Mouse (Mus musculus) hindbrain, embryonic 13.5 days (tissue): ENCODE results near the gene Slc5a9. TPM values are rescaled to one million over a fixed set of nuclear protein-coding genes. Genes with fewer than 3 reads are reported as not detected.

ENCODE experiments used
- ATAC-seq: fragments of 200-750 bp; cut with Nextera tagmentation; 2 replicates; pipeline ENCODE4 v1.8.0; 2017; ENCODE audit warnings: moderate TSS enrichment; ENCODE audit not compliant: low FRiP score
- H3K27ac ChIP-seq: fragments of 300-500 bp; sonication (generic); 2 replicates; pipeline ENCODE4 v1.5.1; 2015; ENCODE audit warnings: inconsistent platforms, mild to moderate bottlenecking, moderate library complexity
- H3K27me3 ChIP-seq: fragments of 300-500 bp; sonication (generic); 2 replicates; pipeline ENCODE4 v1.6.1; 2015; ENCODE audit warnings: mild to moderate bottlenecking, inconsistent platforms
- H3K36me3 ChIP-seq: fragments of 300-500 bp; sonication (generic); 2 replicates; pipeline ENCODE4 v1.6.1; 2015; ENCODE audit warnings: mild to moderate bottlenecking, inconsistent platforms
- H3K4me1 ChIP-seq: fragments of 300-500 bp; sonication (generic); replicated peaks from 2 replicates; pipeline ENCODE4 v1.6.1; 2015; ENCODE audit warnings: inconsistent platforms
- H3K4me2 ChIP-seq: fragments of 300-500 bp; sonication (generic); 2 replicates; pipeline ENCODE4 v1.6.1; 2015; ENCODE audit warnings: inconsistent platforms, mild to moderate bottlenecking, moderate library complexity
- H3K4me3 ChIP-seq: fragments of 300-500 bp; sonication (generic); 2 replicates; pipeline ENCODE4 v1.5.1; 2015; ENCODE audit warnings: mild to moderate bottlenecking, inconsistent platforms
- H3K9ac ChIP-seq: fragments of 300-500 bp; sonication (generic); 2 replicates; pipeline ENCODE4 v1.6.1; 2015; ENCODE audit warnings: mild to moderate bottlenecking, inconsistent platforms
- H3K9me3 ChIP-seq: fragments of 300-500 bp; sonication (generic); 2 replicates; pipeline ENCODE4 v1.6.1; 2016; ENCODE audit warnings: inconsistent platforms
- WGBS: fragments of 180-500 bp; shearing (Covaris S2); methylation state at CpG from one replicate; pipeline ENCODE4 v1.1.7; 2015; 5-methylcytosine and 5-hydroxymethylcytosine counted together
- polyA plus RNA-seq: library from polyadenylated mRNA; unstranded; fragments of >200 nt; fragmentation: Nextera tagmentation; extraction: Ambion mirVana; gene quantifications from 2 replicates; pipeline ENCODE4 v1.2.1, GENCODE M21; 2015

The Slc5a9 gene
- polyA plus RNA-seq, 1 experiment from 2014 or later: not detected

- ATAC-seq: no peak
- H3K27ac ChIP-seq: no peak overlapping the region
- no peaks in the 10 kb centered on the region for H3K27me3 ChIP-seq
- WGBS: 85% methylated on average over 5 of the region's 5 CpGs
- H3K36me3 ChIP-seq: no peaks in the 10 kb centered on the region
- H3K9ac ChIP-seq: no peak overlapping the region
- H3K4me1 ChIP-seq: no peaks in the 10 kb centered on the region
- H3K4me2 ChIP-seq: no peak overlapping the region
- H3K4me3 ChIP-seq: no peak overlapping the region
- H3K9me3 ChIP-seq: no peaks in the 10 kb centered on the region
Observed at GRCm38 (mm10) chr4:111866701-111867100, 36.0 kb downstream of the Slc5a9 start.

DNA sequence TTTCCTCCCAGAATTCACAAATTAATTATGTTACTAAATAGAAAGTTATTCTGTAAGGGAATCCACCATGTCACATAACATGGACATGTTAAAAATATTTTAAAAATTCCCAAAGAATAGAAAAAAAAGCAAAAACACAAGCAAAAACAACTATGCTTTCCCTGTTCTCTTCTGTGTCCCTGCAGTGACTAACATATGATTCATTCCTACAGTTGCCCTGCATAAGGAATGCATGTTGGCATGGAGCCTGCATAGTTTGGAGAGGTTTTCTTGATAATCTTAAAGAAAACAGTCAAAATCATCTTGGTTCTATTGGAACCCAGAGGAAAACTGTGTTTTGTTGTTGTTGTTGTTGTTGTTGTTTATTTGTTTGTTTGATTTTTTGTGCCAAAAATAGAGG, 50.1 kb downstream of the Slc5a9 start:
- H3K4me1 ChIP-seq: no peaks in the 10 kb centered on the region
- ATAC-seq: no peak
- H3K4me2 ChIP-seq: no peak overlapping the region

DNA sequence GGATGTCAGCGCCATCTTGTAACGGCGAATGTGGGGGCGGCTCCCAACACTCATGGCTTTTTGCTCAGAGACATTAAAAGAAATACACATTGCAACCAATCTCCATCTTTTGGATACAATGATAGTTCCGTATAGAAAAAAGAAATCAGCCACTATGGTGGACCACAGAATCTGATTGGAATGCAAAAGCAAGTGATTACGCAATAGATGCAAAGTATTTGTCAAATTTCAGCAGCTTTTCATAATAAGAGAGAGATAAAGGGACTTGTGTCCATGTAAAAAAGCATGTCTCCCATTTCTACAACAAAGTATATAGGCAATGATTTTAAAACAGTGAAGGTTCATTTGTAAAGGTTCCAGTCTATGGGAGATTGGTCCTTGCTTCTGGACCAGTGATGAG, 63.8 kb downstream of the Slc5a9 start:
- H3K36me3 ChIP-seq: no peaks in the 10 kb centered on the region
- H3K27ac ChIP-seq: no peak overlapping the region
- H3K4me3 ChIP-seq: no peak overlapping the region
- H3K4me2 ChIP-seq: no peak overlapping the region
- no peak for ATAC-seq
- no peaks in the 10 kb centered on the region for H3K9me3 ChIP-seq
- no peak overlapping the region for H3K9ac ChIP-seq
- no peaks in the 10 kb centered on the region for H3K27me3 ChIP-seq
- WGBS: 96% methylated on average over 6 of the region's 6 CpGs
- H3K4me1 ChIP-seq: no peaks in the 10 kb centered on the region

More for the DNA sequence above, 50.1 kb downstream of the Slc5a9 start:
- no peak overlapping the region for H3K27ac ChIP-seq
- no peaks in the 10 kb centered on the region for H3K36me3 ChIP-seq
- H3K27me3 ChIP-seq: no peaks in the 10 kb centered on the region
- H3K4me3 ChIP-seq: no peak overlapping the region
- H3K9me3 ChIP-seq: 0 out of 2 replicates have a peak, but pooled peaks cover 3% of the 10 kb centered on the region
- H3K9ac ChIP-seq: no peak overlapping the region

Other genes starting within 250 kb of the Slc5a9 start
- 16.8 and 20.6 TPM in 2 replicates for gene Spata6, start 182.9 kb downstream of the Slc5a9 start, polyA plus RNA-seq
- not detected in 2 replicates for gene Skint8, start 16.5 kb upstream of the Slc5a9 start, polyA plus RNA-seq
- gene Skint7, start 70.0 kb upstream of the Slc5a9 start, polyA plus RNA-seq: not detected in 2 replicates
- not detected in 2 replicates for gene Skint1, start 103.4 kb upstream of the Slc5a9 start, polyA plus RNA-seq
- gene Skint4, start 169.1 kb upstream of the Slc5a9 start, polyA plus RNA-seq: not detected in 2 replicates